7 mouse cellular contexts compared by ENCODE assay signal in genomic region chr10:62863563-62863962, GRCm38 (mm10). TPM values are rescaled to one million over a fixed set of nuclear protein-coding genes. Genes with fewer than 3 reads are reported as not detected.
DNase-seq lines count a peak whose midpoint lies in the region; ATAC-seq and TF ChIP-seq lines count a peak whose summit lies in the region.

No protein-coding gene starts in this region.

- no peaks in the 10 kb centered on the region for H3K9me3 ChIP-seq in forebrain, embryonic 14.5 days (replicated peaks; ENCODE audit: control insufficient read depth, low read length)
- H3K9me3 ChIP-seq in limb, embryonic 14.5 days (ENCODE audit: control insufficient read depth, low read length) = peaks cover 4% of the 10 kb centered on the region; the same call in 1 of the 2 replicates
- no peaks in the 10 kb centered on the region for H3K9me3 ChIP-seq in stomach, embryonic 15.5 days

- H3K4me2 ChIP-seq in forebrain, embryonic 14.5 days (ENCODE audit: low read length) = peak overlapping the region; percentile 66
- peak overlapping the region; percentile 71 for H3K4me2 ChIP-seq in limb, embryonic 14.5 days (replicated peaks; ENCODE audit: low read depth, low read length, severe bottlenecking)
- H3K4me2 ChIP-seq in stomach, embryonic 15.5 days = peak overlapping the region; percentile 83

- DNase-seq in left cerebral cortex, adult 2 months (ENCODE audit: extremely low spot score in 1 of 2, low spot score in 2 of 2) = no peak
- no peak for DNase-seq in left cerebral cortex, postnatal 10 days (ENCODE audit: extremely low spot score in 1 of 2, low spot score in 2 of 2)
- no peak for DNase-seq in forebrain, embryonic 14.5 days (ENCODE audit: low spot score)
- DNase-seq in limb, embryonic 14.5 days (ENCODE audit: low spot score) = no peak
- no peak for DNase-seq in right cerebral cortex, postnatal 14 days
- DNase-seq in right cerebral cortex, adult 18-20 months = no peak

- intact Hi-C loops in left cerebral cortex, adult 2 months (cut with DNase I) = loop anchor here (5.0 kb wide), 1 partner anchor 159 kb away; the partner anchor contains the start of genes Hnrnph3 and Pbld2
- intact Hi-C loops in left cerebral cortex, postnatal 10 days (cut with DNase I) = no loop called here

- no peak overlapping the region for H3K27ac ChIP-seq in left cerebral cortex, adult 2 months
- H3K27ac ChIP-seq in forebrain, embryonic 14.5 days (ENCODE audit: low read depth, low read length) = peak overlapping the region; percentile 21; the same call in 1 of the 2 replicates
- H3K27ac ChIP-seq in limb, embryonic 14.5 days (replicated peaks; ENCODE audit: low read depth, low read length) = no peak overlapping the region
- no peak overlapping the region for H3K27ac ChIP-seq in stomach, embryonic 15.5 days

- peak overlapping the region; percentile 62 for H3K4me3 ChIP-seq in left cerebral cortex, adult 2 months
- peak overlapping the region; percentile 43 for H3K4me3 ChIP-seq in forebrain, embryonic 14.5 days (ENCODE audit: low read depth, low read length)
- H3K4me3 ChIP-seq in limb, embryonic 14.5 days (replicated peaks; ENCODE audit: low read length) = peak overlapping the region; percentile 41
- H3K4me3 ChIP-seq in stomach, embryonic 15.5 days (replicated peaks) = peak overlapping the region; percentile 8; the same call in 1 of the 2 replicates

- H3K4me1 ChIP-seq in forebrain, embryonic 14.5 days (ENCODE audit: control insufficient read depth, insufficient read depth, low read length) = peaks cover 21% of the 10 kb centered on the region
- H3K4me1 ChIP-seq in limb, embryonic 14.5 days (ENCODE audit: control insufficient read depth, insufficient read depth, low read length) = peaks cover 22% of the 10 kb centered on the region
- H3K4me1 ChIP-seq in stomach, embryonic 15.5 days = peaks cover 21% of the 10 kb centered on the region

- H3K36me3 ChIP-seq in forebrain, embryonic 14.5 days (ENCODE audit: control insufficient read depth, insufficient read depth, low read length) = 0 out of 2 replicates have a peak, but pooled peaks cover 4% of the 10 kb centered on the region
- H3K36me3 ChIP-seq in limb, embryonic 14.5 days (ENCODE audit: control insufficient read depth, insufficient read depth, low read length) = peaks cover 10% of the 10 kb centered on the region
- no peaks in the 10 kb centered on the region for H3K36me3 ChIP-seq in stomach, embryonic 15.5 days

- no peaks in the 10 kb centered on the region for H3K27me3 ChIP-seq in forebrain, embryonic 14.5 days (replicated peaks; ENCODE audit: control insufficient read depth, insufficient read depth, low read length)
- no peaks in the 10 kb centered on the region for H3K27me3 ChIP-seq in limb, embryonic 14.5 days (ENCODE audit: control insufficient read depth, insufficient read depth, low read length)
- H3K27me3 ChIP-seq in stomach, embryonic 15.5 days (replicated peaks) = no peaks in the 10 kb centered on the region

- no peak for ATAC-seq in forebrain, embryonic 14.5 days
- ATAC-seq in limb, embryonic 14.5 days (ENCODE audit: low FRiP score, low read depth) = no peak
- no peak for ATAC-seq in stomach, embryonic 15.5 days (ENCODE audit: insufficient read depth, low FRiP score, low read depth)

- TF ChIP-seq CTCF in left cerebral cortex, adult 2 months (IDR thresholded peaks at IDR 0.05) = no peak

- TF ChIP-seq POLR2A in limb, embryonic 14.5 days (IDR thresholded peaks at IDR 0.05; ENCODE audit: borderline replicate concordance, extremely low read depth, insufficient read depth, insufficient read length) = no peak

- 56% methylated on average over 3 of the region's 3 CpGs for WGBS in forebrain, embryonic 14.5 days
- WGBS in limb, embryonic 14.5 days = 42% methylated on average over 3 of the region's 3 CpGs
- WGBS in stomach, embryonic 15.5 days = 54% methylated on average over 3 of the region's 3 CpGs

- peak overlapping the region; percentile 37 for H3K9ac ChIP-seq in forebrain, embryonic 14.5 days (ENCODE audit: low read length)
- H3K9ac ChIP-seq in limb, embryonic 14.5 days (ENCODE audit: low read depth, low read length, severe bottlenecking) = peak overlapping the region; percentile 31; the same call in 1 of the 2 replicates
- H3K9ac ChIP-seq in stomach, embryonic 15.5 days = no peak overlapping the region

RNA-seq across cellular contexts. Expression of gene Tet1, which starts 45.2 kb away (rescaled TPM):
- total RNA-seq in left cerebral cortex, adult 2 months (2021) = 10 to 100 TPM; 14.4 to 15.4 TPM
- total RNA-seq in left cerebral cortex, postnatal 10 days (2021) = 10 to 100 TPM; 56.0 to 56.7 TPM
- 25.0 and 38.1 TPM in 2 replicates for polyA plus RNA-seq in forebrain, embryonic 14.5 days (2014; fragmentation: Nextera tagmentation; extraction: Ambion mirVana)
- 5.2 and 5.3 TPM in 2 replicates for polyA plus RNA-seq in limb, embryonic 14.5 days (2012; rRNA removed)
- 30.7 and 36.5 TPM in 2 replicates for polyA plus RNA-seq in limb, embryonic 14.5 days (2014; fragmentation: Nextera tagmentation; extraction: Ambion mirVana)
- polyA plus RNA-seq in stomach, embryonic 15.5 days (2015; fragmentation: Nextera tagmentation; extraction: Ambion mirVana) = 17.7 and 23.0 TPM in 2 replicates

RNA-seq across cellular contexts. Expression of gene Slc25a16, which starts 56.9 kb away (rescaled TPM):
- 10 to 100 TPM; 36.4 to 38.5 TPM for total RNA-seq in left cerebral cortex, adult 2 months (2021)
- total RNA-seq in left cerebral cortex, postnatal 10 days (2021) = 10 to 100 TPM; 35.0 to 39.0 TPM
- polyA plus RNA-seq in forebrain, embryonic 14.5 days (2014; fragmentation: Nextera tagmentation; extraction: Ambion mirVana) = 16.7 and 17.1 TPM in 2 replicates
- 13.2 and 13.4 TPM in 2 replicates for polyA plus RNA-seq in limb, embryonic 14.5 days (2012; rRNA removed)
- 11.0 and 11.8 TPM in 2 replicates for polyA plus RNA-seq in limb, embryonic 14.5 days (2014; fragmentation: Nextera tagmentation; extraction: Ambion mirVana)
- 12.2 and 13.4 TPM in 2 replicates for polyA plus RNA-seq in stomach, embryonic 15.5 days (2015; fragmentation: Nextera tagmentation; extraction: Ambion mirVana)

Comparison
In these comparisons a context has a peak if more than half of its experiments do, and no peak if none do; other contexts are left out.
1. H3K4me3 ChIP-seq: peak in every context shown above with its lines; median percentile 62 in left cerebral cortex, adult 2 months; 43 in forebrain, embryonic 14.5 days; 41 in limb, embryonic 14.5 days; 8 in stomach, embryonic 15.5 days.